In the genomic region with DNA sequence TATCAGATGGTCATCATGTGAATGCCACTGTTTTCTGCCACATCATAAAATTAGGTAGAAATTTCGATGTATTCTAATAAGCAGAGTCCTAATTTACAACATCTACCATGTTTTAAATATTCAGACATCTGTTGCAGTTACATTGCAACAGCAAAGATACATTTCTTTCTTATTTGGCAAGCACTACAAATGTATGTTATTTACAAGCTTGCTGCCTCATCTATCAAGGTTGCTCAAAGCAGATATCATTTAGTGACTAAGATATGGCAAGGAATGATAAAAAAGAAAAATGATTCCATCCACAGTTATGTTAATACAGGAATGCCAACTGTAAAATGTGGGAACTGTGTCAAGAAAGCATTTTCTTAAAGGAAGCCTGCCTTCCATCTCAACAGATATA, we compare ENCODE assay signal across 18 mouse cellular contexts.
"Had no signal": no experiment of that assay in that cellular context is flagged by ENCODE, and none has a peak within 500 bp of the region (broad histone marks: within the 10 kb centered on the region; RNA-seq: fewer than 3 reads in every experiment).

No protein-coding gene starts in this region.

- H3K27ac ChIP-seq: midbrain, embryonic 10.5 days; midbrain, embryonic 12.5 days; neural tube, embryonic 13.5 days; neural tube, embryonic 15.5 days had no signal

- H3K9me3 ChIP-seq: midbrain, embryonic 10.5 days; midbrain, embryonic 12.5 days; neural tube, embryonic 13.5 days; neural tube, embryonic 15.5 days had no signal

- H3K4me2 ChIP-seq: midbrain, embryonic 12.5 days; neural tube, embryonic 13.5 days; neural tube, embryonic 15.5 days had no signal

- H3K36me3 ChIP-seq: midbrain, embryonic 10.5 days; midbrain, embryonic 12.5 days; neural tube, embryonic 13.5 days; neural tube, embryonic 15.5 days had no signal

- H3K4me3 ChIP-seq: midbrain, embryonic 10.5 days; midbrain, embryonic 12.5 days; myocyte; neural tube, embryonic 13.5 days; neural tube, embryonic 15.5 days had no signal

- DNase-seq: lung, adult 2 months; lung, postnatal 10 days; lung, postnatal 4 days; midbrain, embryonic 14.5 days; retina, postnatal 1 day; right cerebral cortex, adult 18-20 months; right cerebral cortex, postnatal 25 days; right cerebral cortex, postnatal 4 days; spleen, adult 18-20 months; thymus, adult 18-20 months; thymus, postnatal 14 days; thymus, postnatal 36 days had no signal

- H3K4me1 ChIP-seq: midbrain, embryonic 10.5 days; midbrain, embryonic 12.5 days; neural tube, embryonic 13.5 days; neural tube, embryonic 15.5 days had no signal

- ATAC-seq: midbrain, embryonic 16.5 days had no signal

- H3K27me3 ChIP-seq: midbrain, embryonic 12.5 days; neural tube, embryonic 13.5 days; neural tube, embryonic 15.5 days had no signal

- H3K9ac ChIP-seq: midbrain, embryonic 12.5 days; neural tube, embryonic 13.5 days; neural tube, embryonic 15.5 days had no signal
